Mouse (Mus musculus) layer of hippocampus, postnatal 10 days (tissue): ENCODE measurements at regions not wholly inside any gene's neighbourhood (a gene's known extent, or its start where the extent isn't known, plus 50 kb on each side); places are given as distances from the start of the nearest gene placed in this dataset.
"Not testable (repeated sequence)": the region's sequence is repeated elsewhere in the genome, so short reads cannot be mapped to it uniquely, and the experiment has no call there.

Source experiments
- DNase-seq, 2 experiments: peaks; one replicate each; pipeline ENCODE4 v3.0.0; 2021; ENCODE audit warnings: low spot score in 2 of 2

DNA sequence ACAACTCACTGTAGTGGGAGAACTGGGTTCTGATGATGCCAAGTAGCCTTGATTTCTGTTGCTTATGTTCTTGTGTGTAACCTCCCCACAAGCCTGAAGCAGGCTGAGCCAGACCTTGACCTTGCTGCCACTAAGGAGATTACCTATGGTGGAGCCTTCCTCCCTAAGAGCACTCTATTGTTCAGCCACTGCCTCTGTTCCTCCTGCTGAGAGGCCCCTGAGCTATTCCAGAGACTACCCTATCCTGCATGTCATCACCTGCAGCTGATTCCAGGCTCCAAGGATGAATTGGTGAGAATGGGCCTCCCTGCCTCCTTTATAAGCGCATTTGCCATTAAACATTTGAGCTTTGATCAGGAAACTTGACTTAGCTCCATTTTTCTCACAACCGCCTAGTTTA, 60.8 kb upstream of the Dnajc1 start:
- not testable (repeated sequence) for DNase-seq

DNA sequence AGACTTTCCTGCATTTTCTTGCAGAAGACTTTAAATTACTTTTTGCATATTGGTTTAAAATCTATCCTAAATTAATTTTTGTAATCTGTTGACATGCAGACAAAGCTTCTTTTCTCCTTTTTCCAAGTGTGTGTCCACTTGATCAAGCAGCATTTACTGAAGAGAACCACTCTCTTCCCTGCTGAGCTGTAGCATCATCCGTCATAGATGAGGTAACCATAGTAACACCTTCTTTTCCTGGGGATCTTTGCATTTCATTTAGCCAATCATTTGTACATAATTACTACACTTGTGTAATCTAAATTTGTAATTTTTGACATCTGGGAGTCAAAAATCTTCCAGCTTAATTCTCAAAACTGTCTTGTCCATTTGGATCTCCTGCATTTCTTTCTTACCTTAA, 53.2 kb upstream of the Dnajc1 start:
- DNase-seq: no peak
